Mouse (Mus musculus): ENCODE measurements around the gene 9530068E07Rik. TPM values are rescaled to one million over a fixed set of nuclear protein-coding genes. Genes with fewer than 3 reads are reported as not detected.

The 9530068E07Rik gene
- polyA plus RNA-seq, 1 experiment from 2014 or later = 185 TPM

DNA sequence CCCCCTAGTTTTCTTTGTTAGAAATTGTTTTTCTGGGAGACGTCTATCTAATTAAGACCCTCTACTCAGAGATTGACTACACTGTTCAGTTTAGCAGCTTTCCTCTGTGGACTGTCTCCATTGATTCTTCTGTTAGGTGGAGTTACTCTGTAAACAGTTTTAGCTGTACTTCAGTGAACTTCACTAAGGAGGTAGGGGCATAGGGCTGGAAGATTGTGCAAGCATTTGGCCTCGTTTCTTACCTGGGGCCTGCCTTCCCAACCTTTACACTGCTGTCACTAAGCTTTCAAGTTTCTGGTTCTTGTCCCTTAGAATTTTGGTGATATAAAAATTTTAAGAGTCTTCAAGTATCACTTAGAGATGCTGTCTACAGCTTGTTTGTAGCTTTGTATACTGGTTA, 5.2 kb downstream of the 9530068E07Rik start:
- Histone ChIP-seq H3K4me2 (no peak overlapping the region), H3K36me3 (peaks cover 10% of the 10 kb centered on the region), H3K9ac (no peak overlapping the region), H3K27me3 (replicated peaks) (no peaks in the 10 kb centered on the region), H3K4me1 (peaks cover 3% of the 10 kb centered on the region; the same call in 1 of the 2 replicates), H3K4me3 (replicated peaks) (no peak overlapping the region), H3K9me3 (no peaks in the 10 kb centered on the region), H3K27ac (no peak overlapping the region)
- no peak for ATAC-seq (ENCODE audit: insufficient read depth, low FRiP score, low read depth)
- 56% methylated on average over 2 of the region's 2 CpGs for WGBS

DNA sequence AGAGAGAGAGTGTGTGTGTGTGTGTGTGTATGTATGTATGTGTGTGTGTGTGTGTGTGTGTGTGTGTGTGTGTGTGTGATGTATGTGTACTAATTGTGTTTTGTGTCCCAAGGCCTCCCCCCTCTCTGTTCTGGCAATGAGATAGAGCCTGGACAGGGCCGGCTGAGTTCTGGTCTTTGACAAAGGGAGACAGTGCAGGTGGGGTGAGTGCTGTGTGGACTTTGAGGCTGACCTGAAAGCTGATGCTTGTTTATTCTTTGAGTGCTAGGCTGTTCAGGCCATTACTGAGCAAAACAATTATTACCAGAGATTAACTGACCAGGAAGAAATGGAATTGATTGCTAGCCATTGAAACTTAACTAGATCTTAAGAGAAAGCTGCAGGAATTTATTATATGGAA, 6.3 kb downstream of the 9530068E07Rik start:
- H3K27ac ChIP-seq = no peak overlapping the region
- H3K27me3 ChIP-seq (replicated peaks) = no peaks in the 10 kb centered on the region
- no peak overlapping the region for H3K4me3 ChIP-seq (replicated peaks)
- H3K9ac ChIP-seq = no peak overlapping the region
- H3K4me1 ChIP-seq = no peaks in the 10 kb centered on the region; the same call in 1 of the 2 replicates
- 58% methylated on average over 1 of the region's 1 CpGs for WGBS
- H3K4me2 ChIP-seq = no peak overlapping the region
- H3K36me3 ChIP-seq = peaks cover 15% of the 10 kb centered on the region
- no peaks in the 10 kb centered on the region for H3K9me3 ChIP-seq
- no peak for ATAC-seq (ENCODE audit: insufficient read depth, low FRiP score, low read depth)

DNA sequence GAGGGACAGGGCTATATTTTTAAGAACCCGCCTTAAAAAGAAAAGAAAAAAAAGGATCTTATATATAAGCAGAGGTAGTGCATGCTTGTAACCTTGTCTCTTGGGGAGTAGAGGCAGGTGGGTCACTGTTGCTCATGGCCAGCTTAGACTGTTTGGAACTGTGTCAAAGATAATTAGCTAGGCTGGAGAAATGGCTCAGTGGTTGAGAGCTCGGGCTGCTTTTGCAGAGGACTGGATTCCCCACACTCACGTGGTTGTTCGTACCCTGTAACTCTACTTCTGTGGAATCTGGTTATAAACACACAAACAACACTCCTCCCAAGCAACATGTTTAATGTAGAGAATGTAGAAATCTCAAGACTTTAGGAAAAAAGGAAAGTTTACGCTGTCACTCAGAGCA, 8.0 kb downstream of the 9530068E07Rik start:
- peaks cover 25% of the 10 kb centered on the region for H3K36me3 ChIP-seq
- H3K9me3 ChIP-seq = no peaks in the 10 kb centered on the region
- H3K27ac ChIP-seq = no peak overlapping the region
- no peaks in the 10 kb centered on the region for H3K27me3 ChIP-seq (replicated peaks)
- H3K4me1 ChIP-seq = no peaks in the 10 kb centered on the region
- no peak overlapping the region for H3K4me3 ChIP-seq (replicated peaks)
- no peak overlapping the region for H3K9ac ChIP-seq
- no peak for ATAC-seq (ENCODE audit: insufficient read depth, low FRiP score, low read depth)
- 88% methylated on average over 5 of the region's 5 CpGs for whole genome bisulfite sequencing
- H3K4me2 ChIP-seq = no peak overlapping the region

DNA sequence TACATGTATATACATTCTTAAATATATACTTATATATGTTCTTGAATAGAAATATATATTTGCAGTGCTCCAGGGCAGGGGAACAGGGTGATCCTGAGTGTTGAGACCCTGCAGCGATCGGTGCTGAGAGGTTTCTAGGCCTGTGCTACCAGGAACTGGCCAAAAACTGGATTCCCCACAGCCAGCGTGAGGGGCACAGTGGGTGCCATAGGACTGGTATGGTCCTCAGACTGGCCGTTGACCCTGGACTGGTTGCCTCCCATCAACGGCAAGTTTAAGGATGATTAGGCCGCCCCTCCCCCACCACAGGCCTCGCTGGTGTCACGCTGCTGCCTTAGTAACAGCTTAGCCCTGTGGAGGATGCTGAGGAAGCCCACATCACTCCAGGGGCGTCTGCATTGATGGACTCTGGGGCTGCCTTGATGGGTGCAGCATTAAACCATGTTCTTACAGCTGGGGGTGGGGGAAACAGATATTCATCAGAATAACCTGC, 9.0 kb downstream of the 9530068E07Rik start:
- no peak for ATAC-seq (ENCODE audit: insufficient read depth, low FRiP score, low read depth)
- H3K27me3 ChIP-seq (replicated peaks) = no peaks in the 10 kb centered on the region
- H3K9me3 ChIP-seq = no peaks in the 10 kb centered on the region
- WGBS = 84% methylated on average over 9 of the region's 9 CpGs
- no peak overlapping the region for H3K27ac ChIP-seq
- H3K9ac ChIP-seq = no peak overlapping the region
- H3K36me3 ChIP-seq = peaks cover 25% of the 10 kb centered on the region
- no peaks in the 10 kb centered on the region for H3K4me1 ChIP-seq
- no peak overlapping the region for H3K4me2 ChIP-seq
- no peak overlapping the region for H3K4me3 ChIP-seq (replicated peaks)

DNA sequence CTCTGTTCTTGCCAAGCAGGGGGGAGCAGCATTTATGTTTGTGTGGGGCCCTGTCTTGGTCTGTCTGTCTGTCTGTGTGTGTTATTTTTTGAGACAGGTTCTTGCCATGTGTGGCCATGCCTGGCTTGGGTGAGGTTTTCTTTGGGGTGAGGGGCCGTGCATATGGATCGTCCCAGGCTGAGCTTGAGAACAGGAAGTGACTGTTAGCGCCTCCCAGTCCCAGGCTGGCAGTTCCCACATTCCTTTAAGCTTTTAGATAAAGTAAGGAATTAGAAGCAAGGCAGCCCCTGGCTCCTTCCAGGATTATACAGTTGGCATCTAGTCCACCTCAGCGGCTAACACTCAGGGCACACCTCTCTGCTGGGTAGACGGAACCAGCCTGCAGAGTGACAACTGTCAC, 13.1 kb downstream of the 9530068E07Rik start:
- H3K27ac ChIP-seq = no peak overlapping the region
- no peak overlapping the region for H3K9ac ChIP-seq
- no peaks in the 10 kb centered on the region for H3K4me1 ChIP-seq
- H3K4me2 ChIP-seq = no peak overlapping the region
- ATAC-seq (ENCODE audit: insufficient read depth, low FRiP score, low read depth) = no peak
- H3K36me3 ChIP-seq = peaks cover 19% of the 10 kb centered on the region
- no peaks in the 10 kb centered on the region for H3K9me3 ChIP-seq
- no peaks in the 10 kb centered on the region for H3K27me3 ChIP-seq (replicated peaks)
- no peak overlapping the region for H3K4me3 ChIP-seq (replicated peaks)
- 69% methylated on average over 5 of the region's 5 CpGs for WGBS

DNA sequence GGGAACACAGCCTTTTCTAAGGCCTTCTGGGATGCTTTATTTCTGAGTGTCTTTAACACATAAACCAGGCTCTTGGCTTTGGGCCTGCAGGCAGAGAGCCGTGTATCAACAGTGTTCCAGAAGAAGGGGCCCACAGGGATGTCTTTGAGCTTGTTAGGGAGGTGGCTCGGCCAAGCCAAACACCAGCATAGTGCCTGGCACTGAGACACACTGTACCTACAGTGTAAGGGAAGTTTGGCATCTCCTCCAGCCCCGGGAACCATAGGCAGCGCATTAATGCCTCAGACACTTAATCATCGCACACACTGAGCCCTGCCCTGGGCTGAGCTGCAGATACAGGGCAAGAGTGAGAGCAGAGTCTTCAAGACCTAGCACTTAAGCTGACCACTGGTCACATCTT, 22.1 kb downstream of the 9530068E07Rik start:
- Histone ChIP-seq H3K36me3 (no peaks in the 10 kb centered on the region), H3K9ac (no peak overlapping the region), H3K27me3 (replicated peaks) (no peaks in the 10 kb centered on the region), H3K4me3 (replicated peaks) (no peak overlapping the region), H3K4me1 (0 out of 2 replicates have a peak, but pooled peaks cover 4% of the 10 kb centered on the region), H3K27ac (no peak overlapping the region), H3K9me3 (no peaks in the 10 kb centered on the region), H3K4me2 (no peak overlapping the region)
- 60% methylated on average over 5 of the region's 5 CpGs for WGBS
- ATAC-seq (ENCODE audit: insufficient read depth, low FRiP score, low read depth) = no peak

DNA sequence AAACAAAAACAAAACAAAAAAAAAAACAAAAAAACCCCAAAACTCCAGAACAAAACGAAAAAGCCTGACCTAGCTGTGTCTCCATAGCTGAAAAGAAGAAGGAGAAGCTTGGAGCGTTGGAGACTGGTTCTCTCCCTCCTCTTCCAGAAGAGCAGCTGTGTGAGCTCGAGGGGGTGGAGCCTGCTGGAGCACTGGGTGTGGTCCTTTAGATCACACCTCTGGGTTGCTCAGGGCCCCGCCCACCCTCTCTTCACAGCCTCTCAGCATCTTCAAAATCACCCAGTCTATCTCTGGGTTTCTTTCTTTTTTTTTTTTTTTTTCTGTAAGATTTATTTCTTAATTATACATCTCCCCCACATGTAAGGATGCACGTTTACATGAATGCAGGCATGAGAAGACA, 23.0 kb downstream of the 9530068E07Rik start:
- Histone ChIP-seq H3K27ac (no peak overlapping the region), H3K4me2 (no peak overlapping the region), H3K4me3 (replicated peaks) (no peak overlapping the region), H3K4me1 (0 out of 2 replicates have a peak, but pooled peaks cover 4% of the 10 kb centered on the region), H3K9me3 (no peaks in the 10 kb centered on the region), H3K9ac (no peak overlapping the region), H3K27me3 (replicated peaks) (no peaks in the 10 kb centered on the region), H3K36me3 (no peaks in the 10 kb centered on the region)
- no peak for ATAC-seq (ENCODE audit: insufficient read depth, low FRiP score, low read depth)
- WGBS = 45% methylated on average over 5 of the region's 5 CpGs

DNA sequence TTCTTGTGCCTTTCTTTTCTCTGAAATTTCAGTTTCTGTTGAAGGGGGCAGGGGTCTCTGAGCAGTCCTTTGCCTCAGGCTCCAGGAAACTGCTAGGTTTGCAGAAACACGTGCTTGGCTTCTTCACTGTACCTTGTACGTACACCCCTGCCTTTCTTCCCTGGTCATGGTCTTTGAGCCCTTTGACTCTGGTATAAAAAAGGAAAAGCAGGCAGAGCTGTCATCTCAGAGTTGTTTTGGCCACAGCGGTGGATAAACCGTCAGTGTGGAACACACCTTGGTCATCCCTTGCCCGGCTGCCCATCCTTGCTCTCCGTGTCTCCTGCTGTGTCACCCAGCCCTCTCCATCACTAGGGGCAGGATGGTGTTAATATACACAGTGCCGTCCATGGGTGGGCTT, 23.6 kb downstream of the 9530068E07Rik start:
- H3K9ac ChIP-seq = no peak overlapping the region
- whole genome bisulfite sequencing = 72% methylated on average over 7 of the region's 7 CpGs

DNA sequence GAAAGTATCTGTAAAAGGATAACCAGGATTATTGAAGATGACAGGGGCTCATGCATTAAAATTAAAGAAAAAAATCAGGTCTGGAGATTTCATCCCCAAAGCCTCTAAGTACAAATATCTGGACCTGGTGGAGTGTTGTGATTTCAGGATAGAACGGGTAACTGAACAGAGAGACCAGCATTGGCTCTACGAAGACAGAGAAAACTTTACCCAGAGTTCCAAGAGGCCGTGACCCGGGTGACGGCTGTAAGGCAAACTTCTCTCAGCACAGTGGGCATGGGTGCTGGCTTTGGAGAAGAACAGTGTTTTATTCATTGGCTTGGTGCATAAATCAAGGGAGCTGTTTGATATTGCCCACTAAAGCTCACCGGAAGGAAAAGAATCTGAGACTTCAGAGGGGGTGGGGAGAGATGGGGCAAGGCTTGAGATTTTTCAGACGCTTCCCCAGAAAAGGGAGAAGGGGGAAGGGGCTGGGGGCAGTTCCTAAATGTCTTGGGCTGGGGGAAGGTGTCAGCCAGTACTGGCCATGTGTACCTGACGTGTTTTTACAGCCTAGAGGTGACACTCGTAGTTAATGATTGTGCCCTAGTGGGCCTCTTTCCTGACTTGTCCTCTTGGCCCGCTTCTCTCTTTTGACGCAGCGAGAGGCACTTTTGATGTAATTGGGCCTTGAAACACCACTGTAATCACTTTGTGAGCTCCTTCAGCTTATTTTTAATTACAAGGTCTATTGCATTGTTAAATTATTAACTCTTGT, 24.2 kb downstream of the 9530068E07Rik start:
- Histone ChIP-seq H3K4me1 (0 out of 2 replicates have a peak, but pooled peaks cover 4% of the 10 kb centered on the region), H3K27ac (no peak overlapping the region), H3K27me3 (replicated peaks) (no peaks in the 10 kb centered on the region), H3K4me3 (replicated peaks) (no peak overlapping the region), H3K36me3 (no peaks in the 10 kb centered on the region), H3K4me2 (no peak overlapping the region), H3K9ac (no peak overlapping the region), H3K9me3 (no peaks in the 10 kb centered on the region)
- 66% methylated on average over 12 of the region's 12 CpGs for WGBS
- no peak for ATAC-seq (ENCODE audit: insufficient read depth, low FRiP score, low read depth)

More for the DNA sequence above, 23.6 kb downstream of the 9530068E07Rik start:
- H3K27me3 ChIP-seq (replicated peaks) = no peaks in the 10 kb centered on the region
- H3K9me3 ChIP-seq = no peaks in the 10 kb centered on the region
- H3K36me3 ChIP-seq = no peaks in the 10 kb centered on the region
- no peak for ATAC-seq (ENCODE audit: insufficient read depth, low FRiP score, low read depth)
- H3K4me2 ChIP-seq = no peak overlapping the region
- H3K4me1 ChIP-seq = 0 out of 2 replicates have a peak, but pooled peaks cover 4% of the 10 kb centered on the region
- H3K4me3 ChIP-seq (replicated peaks) = no peak overlapping the region
- no peak overlapping the region for H3K27ac ChIP-seq

DNA sequence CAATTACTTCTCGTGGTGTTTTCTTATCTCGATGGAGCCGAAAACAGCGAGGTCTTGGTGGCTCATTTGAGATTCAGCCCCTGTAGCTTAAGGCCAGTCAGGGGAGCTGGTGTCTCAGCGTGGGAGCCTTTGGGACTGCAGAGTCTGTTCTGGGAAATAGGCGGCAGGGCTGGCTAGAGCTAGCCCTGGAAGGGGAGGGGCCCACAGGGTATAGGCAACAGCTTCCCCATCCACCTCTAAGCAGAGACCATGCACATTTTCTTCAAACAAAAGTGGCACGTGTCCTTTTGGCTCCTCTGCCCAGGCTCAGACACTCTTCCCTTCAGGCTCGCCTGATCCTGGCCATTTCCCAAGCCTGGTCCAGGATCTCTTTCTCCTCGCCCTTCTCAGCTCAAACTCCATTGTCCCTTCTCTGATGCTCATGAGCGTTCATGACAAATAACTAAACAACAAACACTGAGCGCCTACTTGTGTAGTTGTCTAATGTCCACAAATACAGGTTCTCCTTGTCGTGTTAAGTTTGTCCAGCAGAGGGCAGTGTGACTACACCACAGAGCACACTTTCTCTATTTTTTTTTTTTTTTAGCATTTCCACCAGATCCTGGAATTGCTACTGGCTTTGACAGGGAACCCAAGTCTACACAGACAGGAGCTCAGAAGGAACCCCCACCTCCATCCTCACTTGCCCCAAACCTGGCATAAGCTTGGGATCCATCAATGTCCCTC, 25.0 kb downstream of the 9530068E07Rik start:
- no peak overlapping the region for H3K4me2 ChIP-seq
- ATAC-seq (ENCODE audit: insufficient read depth, low FRiP score, low read depth) = no peak
- H3K27ac ChIP-seq = no peak overlapping the region
- H3K4me1 ChIP-seq = 0 out of 2 replicates have a peak, but pooled peaks cover 4% of the 10 kb centered on the region
- no peaks in the 10 kb centered on the region for H3K36me3 ChIP-seq
- no peaks in the 10 kb centered on the region for H3K9me3 ChIP-seq
- H3K27me3 ChIP-seq (replicated peaks) = no peaks in the 10 kb centered on the region
- no peak overlapping the region for H3K9ac ChIP-seq
- 30% methylated on average over 12 of the region's 12 CpGs for WGBS
- no peak overlapping the region for H3K4me3 ChIP-seq (replicated peaks)

DNA sequence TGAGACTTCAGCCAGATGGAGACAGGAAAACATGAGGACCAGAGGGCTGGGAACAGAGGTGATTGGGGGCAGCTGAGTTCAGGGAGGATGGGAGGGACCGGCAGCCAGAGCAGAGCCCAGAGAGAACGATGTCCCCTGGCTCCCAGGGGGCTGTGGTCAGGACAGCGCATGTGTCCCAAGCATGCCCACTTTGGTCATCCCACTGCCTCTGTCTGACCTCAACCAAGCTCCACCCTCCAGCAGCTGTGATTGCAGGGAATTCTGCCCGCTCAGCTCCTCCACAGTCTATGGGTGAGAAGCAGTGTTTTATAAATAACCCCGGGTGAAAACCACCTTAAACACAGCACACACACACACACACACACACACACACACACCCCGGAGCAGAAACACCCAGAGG, 33.2 kb downstream of the 9530068E07Rik start:
- ATAC-seq (ENCODE audit: insufficient read depth, low FRiP score, low read depth) = no peak
- H3K27me3 ChIP-seq (replicated peaks) = no peaks in the 10 kb centered on the region
- H3K9me3 ChIP-seq = no peaks in the 10 kb centered on the region
- H3K36me3 ChIP-seq = no peaks in the 10 kb centered on the region
- H3K27ac ChIP-seq = no peak overlapping the region
- H3K4me2 ChIP-seq = no peak overlapping the region
- WGBS = 64% methylated on average over 6 of the region's 6 CpGs
- no peaks in the 10 kb centered on the region for H3K4me1 ChIP-seq
- H3K4me3 ChIP-seq (replicated peaks) = no peak overlapping the region
- no peak overlapping the region for H3K9ac ChIP-seq

DNA sequence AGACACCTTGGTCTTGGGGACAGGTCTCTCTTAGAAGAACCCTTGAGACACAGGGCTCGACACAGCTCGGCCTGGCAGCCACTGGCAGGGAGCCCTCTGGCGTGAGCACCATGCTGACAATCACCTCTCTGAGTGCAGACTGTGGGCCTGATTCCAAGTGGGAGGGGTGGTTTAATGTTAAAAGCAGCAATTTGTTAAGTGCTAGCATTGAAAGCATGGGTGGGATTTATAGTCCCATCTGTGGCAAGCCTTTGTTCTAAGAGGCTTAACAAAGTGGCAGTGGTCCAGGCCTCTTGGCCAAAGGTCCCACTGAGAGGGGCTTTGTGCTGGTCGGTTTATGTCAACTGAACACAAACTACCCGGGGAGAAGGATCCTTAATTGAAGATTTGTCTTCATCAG, 35.4 kb downstream of the 9530068E07Rik start:
- H3K27ac ChIP-seq = no peak overlapping the region
- no peaks in the 10 kb centered on the region for H3K36me3 ChIP-seq
- no peaks in the 10 kb centered on the region for H3K4me1 ChIP-seq
- WGBS = 49% methylated on average over 5 of the region's 5 CpGs
- 0 out of 2 replicates have a peak, but pooled peaks have one; percentile 35 for ATAC-seq (ENCODE audit: insufficient read depth, low FRiP score, low read depth)
- no peaks in the 10 kb centered on the region for H3K9me3 ChIP-seq
- H3K4me2 ChIP-seq = no peak overlapping the region
- no peak overlapping the region for H3K4me3 ChIP-seq (replicated peaks)
- H3K27me3 ChIP-seq (replicated peaks) = no peaks in the 10 kb centered on the region
- no peak overlapping the region for H3K9ac ChIP-seq

Data from stomach, embryonic 15.5 days (tissue).